Mouse (Mus musculus) c-Kit-positive CD71-positive TER-119-negative erythroid progenitor cells, embryonic 14.5 days (primary cell): ENCODE measurements around the gene 9930022D16Rik.
A peak's percentile ranks its signal among the peaks of the same experiment; 100 is the strongest.

Experiments
- DNase-seq: peaks from one replicate; pipeline ENCODE4 v3.0.0-alpha.2; 2013; ENCODE audit warnings: low read depth

9930022D16Rik gene

DNA sequence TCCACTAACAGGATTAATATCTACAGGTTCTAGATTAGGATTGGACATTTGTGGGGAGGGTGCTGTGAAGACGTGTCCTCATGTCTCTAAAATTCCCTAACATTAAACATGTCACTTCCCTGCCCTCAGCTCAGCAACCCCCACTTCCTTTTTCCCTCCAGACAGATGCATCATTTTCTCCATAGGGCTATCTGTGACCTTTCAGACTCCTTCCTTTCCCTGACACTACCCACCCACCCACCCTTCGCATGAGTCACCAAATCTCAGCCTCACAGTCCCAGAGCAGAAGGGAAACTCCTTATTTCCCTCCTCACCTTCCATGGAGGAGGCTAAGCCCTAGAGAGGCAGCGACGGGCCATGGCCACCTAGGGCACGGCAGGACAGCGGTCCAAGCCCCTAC lies at the start of gene 9930022D16Rik:
TSS of gene 9930022D16Rik (plus strand) at position 301 of the 400 bp plus-strand sequence.
- no peak for DNase-seq

DNA sequence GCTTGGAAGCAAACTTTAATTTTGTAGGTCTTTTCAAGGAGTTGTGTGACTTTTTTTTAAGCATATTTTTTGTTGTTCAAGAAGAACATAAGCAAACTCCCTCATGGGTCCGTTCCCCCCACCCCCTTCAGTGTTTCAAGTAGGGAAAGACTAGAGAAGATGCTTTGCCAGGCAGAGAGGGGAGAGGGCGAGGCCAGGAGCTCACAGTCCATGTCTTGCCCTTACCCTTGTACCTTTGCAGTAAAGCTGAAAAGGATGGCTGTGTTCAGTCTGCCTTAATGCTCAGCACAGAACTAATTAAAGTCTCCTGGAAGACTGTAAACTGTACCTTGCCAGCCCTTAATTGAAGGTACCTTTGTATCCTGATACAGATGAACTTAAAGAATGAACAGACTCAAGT lies 49.4 kb upstream of the 9930022D16Rik start:
- no peak for DNase-seq

GRCm38 (mm10) chr11:109364881-109365280 lies 48.8 kb upstream of the 9930022D16Rik start:
- DNase-seq: no peak

DNA sequence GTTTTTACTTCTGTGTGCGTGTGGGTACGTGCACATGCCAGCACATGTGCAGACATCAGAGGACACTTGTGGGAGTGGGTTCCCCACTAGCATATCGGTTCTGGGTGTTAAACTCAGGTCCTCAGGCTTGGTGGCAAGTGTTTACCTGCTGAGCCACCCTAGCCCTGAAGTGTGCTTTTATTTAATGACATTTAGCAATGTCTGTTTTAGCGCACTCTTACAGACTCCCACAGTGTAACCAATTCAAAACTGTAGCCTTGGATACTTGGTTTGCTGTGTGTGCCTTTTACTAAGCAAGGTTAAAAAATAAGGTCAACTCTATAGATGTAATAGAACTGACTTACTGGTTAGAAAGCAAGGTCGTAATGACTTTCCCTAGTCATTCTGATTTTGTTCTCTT lies 47.9 kb upstream of the 9930022D16Rik start:
- DNase-seq: no peak

GRCm38 (mm10) chr11:109366802-109367579 lies 46.7 kb upstream of the 9930022D16Rik start:
- no peak for DNase-seq

GRCm38 (mm10) chr11:109369026-109369637 lies 44.6 kb upstream of the 9930022D16Rik start:
- no peak for DNase-seq

GRCm38 (mm10) chr11:109375412-109375811 lies 38.3 kb upstream of the 9930022D16Rik start:
- DNase-seq: no peak

DNA sequence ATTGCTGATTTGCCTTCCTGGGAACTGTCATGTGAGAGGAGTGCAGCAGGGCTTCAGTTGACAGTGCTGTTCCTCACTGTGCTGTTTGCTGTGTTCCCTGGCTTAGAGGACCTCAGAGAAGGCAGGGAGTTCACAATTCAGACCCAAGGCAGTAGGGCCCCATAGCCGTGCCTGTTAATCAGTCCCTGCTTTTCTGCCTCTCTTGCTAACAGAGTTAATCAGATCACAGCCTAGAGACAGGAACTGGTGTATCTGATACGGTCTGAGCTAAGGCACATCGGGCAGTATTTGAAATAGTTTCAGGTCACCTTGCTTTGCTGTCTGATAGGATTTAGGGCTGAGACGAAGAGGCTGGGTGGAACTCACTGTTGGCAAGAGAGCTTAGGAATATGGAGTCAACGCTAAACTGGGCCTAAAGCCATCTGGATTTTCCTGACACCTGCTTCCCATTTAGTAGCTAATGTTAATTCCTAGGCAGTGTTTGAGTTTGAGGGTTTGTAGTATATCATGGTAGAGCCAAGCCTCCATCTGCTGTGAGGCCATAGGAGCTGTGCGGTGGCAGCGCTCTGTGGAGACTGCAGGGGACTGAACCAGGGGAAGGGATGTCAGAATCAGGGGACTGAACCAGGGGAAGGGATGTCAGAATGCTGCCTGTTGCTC lies 37.1 kb upstream of the 9930022D16Rik start:
- DNase-seq: peak; percentile 40

DNA sequence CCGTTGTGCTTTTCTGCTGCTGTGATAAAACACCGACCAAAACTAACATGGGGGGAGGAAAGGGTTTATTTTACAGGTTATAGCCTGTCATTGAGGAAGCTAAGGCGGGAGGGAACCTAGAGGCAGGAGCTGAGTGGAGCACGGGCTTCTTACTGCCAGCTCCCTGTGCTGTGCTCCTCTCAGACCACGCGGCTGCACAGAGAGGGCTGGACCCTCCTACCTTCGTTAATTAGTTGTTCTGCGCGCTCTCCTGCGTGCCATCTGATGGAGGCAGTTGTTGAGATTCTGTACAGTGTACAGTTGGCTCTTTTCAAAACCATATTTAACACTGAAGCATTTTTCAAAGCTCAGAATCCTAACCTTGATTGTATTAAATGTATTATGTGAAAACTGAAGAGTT lies 36.2 kb upstream of the 9930022D16Rik start:
- no peak for DNase-seq

GRCm38 (mm10) chr11:109378051-109378450 lies 35.7 kb upstream of the 9930022D16Rik start:
- no peak for DNase-seq

GRCm38 (mm10) chr11:109380662-109381061 lies 33.1 kb upstream of the 9930022D16Rik start:
- DNase-seq: no peak

DNA sequence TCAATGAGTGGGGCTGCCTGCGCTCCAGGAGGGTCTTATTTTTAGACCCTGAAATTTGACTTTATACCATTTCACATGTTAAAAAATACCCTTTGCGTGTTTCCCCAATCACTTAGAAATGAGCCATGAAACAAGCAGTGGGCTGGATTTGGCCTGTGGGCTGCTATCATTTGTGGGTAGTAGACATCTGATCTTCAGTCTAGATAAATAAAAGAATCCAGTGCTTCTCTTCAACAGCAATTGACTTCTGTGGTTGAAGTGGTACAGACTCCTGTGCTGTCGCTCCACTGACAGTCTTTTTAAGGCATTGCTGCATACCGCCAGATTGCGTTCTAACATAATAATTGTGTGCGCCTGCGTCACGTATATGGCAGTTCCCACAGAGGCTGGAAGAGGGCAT lies 28.4 kb upstream of the 9930022D16Rik start:
- no peak for DNase-seq

GRCm38 (mm10) chr11:109389046-109389445 lies 24.7 kb upstream of the 9930022D16Rik start:
- DNase-seq: no peak

- no peak for DNase-seq
Observed at GRCm38 (mm10) chr11:109391200-109391599, 22.5 kb upstream of the 9930022D16Rik start.

DNA sequence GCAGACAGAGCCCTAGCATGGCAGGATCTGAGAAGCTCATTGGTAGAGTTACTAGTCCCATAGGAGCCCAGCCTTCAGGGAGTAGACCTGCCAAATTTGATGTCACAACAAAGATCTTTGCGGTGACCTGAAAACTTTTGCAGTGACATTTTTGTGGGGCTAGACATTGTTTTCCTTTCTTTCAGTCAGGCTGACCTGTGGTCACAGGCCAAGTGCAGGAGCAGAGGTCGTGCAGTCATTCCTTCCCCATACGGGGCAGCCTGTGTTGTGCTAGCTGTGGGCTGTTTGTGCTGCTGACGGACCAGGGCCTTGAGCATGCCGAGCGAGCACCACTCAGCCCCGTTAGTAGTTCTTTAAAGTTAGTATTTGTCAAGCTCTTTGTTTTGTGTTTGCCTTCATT lies 22.0 kb upstream of the 9930022D16Rik start:
- DNase-seq: no peak

DNA sequence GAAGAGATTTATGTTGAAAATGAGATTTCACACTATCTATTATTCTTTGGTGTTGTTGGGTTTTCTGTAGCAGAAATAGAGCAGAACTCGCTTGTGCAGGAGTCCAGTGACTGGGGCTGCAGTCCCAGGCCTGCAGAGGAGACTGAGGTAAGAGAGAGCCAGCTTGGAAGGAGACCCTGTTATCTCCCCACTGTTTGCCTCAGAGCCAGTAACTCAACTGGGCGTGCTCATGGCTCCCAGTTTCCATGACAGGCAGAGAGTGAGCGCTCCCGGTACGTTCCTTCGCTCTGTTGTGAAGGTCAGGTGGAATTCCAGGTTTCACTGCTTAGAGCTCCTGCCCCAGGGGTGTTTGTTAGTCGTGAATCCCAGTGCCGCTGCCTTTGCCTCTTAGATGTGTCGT lies 21.1 kb upstream of the 9930022D16Rik start:
- no peak for DNase-seq

GRCm38 (mm10) chr11:109394758-109395157 lies 19.0 kb upstream of the 9930022D16Rik start:
- DNase-seq: no peak

DNA sequence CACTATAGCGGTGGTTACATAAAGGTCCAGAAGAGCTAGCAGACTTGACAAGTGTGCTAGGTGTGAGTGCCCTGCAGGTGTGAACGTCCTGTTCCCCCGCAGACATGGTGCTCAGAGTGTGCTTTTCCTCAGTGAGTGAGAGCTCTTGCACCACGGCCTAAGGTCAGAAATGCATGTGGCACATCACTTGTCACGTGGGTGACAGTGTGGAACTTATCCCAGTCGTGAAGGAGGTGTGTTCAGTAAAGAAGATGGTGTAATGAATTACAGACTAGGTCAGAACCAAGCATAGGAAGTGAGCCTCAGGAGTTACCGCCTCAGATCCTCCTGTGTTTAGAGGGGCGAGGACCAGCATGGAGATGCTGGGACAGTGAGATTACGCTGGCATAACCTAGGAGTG lies 18.4 kb upstream of the 9930022D16Rik start:
- no peak for DNase-seq

DNA sequence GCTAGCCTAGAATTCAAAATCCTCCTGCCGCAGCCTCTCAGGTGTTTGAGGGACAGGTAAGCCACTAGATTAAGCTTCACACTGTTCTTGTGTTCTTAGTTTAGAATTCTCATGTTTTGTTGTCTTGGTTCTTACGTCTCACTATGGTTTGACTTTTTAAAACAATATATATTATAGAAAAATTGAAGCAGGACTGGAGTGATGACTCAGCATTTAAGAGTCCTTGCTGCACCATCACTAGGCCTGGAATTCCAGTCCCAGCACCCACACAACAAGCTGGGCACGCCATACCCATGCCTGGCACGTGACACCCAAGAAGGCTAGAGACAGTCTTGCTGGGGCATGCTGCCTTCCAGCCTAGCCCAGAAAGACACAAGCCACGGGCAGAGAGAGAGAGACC lies 7.3 kb upstream of the 9930022D16Rik start:
- DNase-seq: no peak

DNA sequence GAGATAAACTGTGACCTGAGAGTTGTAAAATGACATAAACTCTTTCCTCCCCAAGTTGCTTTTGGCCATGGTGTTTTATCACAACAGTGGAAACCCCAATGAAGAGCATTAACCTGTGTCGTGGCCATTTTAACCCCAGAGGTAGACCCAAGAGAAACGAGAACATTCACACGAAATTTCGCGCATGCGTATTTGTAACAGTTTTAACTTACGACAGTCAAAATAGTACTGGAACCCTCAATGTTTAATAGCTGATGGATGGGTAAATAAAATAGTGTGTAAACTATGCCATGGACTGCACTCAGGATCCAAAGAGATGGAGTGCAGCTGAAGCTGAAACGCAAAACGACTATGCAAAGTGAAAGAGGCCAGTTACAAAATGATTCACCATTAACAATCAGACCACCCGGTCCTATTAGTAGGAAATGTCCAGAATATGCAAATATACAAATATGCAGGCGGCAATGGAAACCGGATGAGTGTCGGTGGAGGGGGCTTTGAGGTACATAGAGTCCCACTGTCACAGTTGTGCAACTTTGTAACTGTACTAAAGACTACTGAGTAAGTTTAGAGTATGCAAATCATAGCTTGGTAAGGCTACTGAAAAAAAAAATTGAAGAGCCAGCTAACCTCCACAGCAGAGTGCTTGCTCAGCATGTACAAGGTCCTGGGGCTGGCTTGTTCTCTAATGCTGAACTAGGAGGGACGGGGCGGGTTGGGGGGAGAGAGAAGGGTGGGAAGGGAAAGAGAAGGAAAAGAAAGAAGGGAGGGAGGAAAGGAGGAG lies 3.3 kb upstream of the 9930022D16Rik start:
- no peak for DNase-seq

GRCm38 (mm10) chr11:109414802-109415201 lies 1.1 kb downstream of the 9930022D16Rik start:
- no peak for DNase-seq

- DNase-seq: no peak
Observed at GRCm38 (mm10) chr11:109416709-109417420, 3.1 kb downstream of the 9930022D16Rik start.
